Mouse (Mus musculus) mouse embryonic stem cell (cell line): ENCODE results near the gene Hs3st2.

Experiments used
- in situ Hi-C, 2 experiments: fragments of 300-500 bp; cut with MboI; formaldehyde crosslinking; loops; 1 replicate in 1 of 2; 3 replicates in 1 of 2; pipeline ENCODE4 v1.14.3; 2019 to 2020; ENCODE audit warnings: low sequenced_read_pairs in 2 of 2, low pct_unique_long_range_greater_than_20kb in 1 of 2, mixed read lengths in 1 of 2; ENCODE audit not compliant: unreplicated experiment in 1 of 2

Gene Hs3st2

DNA sequence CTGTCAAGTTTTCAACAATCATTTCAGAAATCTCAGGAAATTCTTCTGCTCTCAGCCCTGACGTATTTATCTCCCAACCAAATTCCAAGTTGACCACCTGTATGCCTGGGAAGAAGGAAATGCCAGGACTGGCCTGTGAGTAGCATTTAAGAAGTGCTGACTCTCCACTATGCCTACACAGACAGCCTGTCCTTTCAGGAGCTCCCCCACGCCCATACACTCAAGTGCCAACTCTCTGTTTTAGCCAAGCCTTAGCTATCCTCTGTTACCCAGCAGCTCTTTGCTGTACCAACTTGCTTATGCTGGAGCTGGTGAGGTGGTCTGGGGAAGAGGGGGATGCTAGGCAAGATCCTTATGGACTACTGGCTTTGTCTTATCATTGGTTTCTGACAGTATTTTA is 137.4 kb downstream of the Hs3st2 start:
- in situ Hi-C loops: no loop called here

GRCm38 (mm10) chr7:121533639-121534038 is 142.0 kb downstream of the Hs3st2 start:
- in situ Hi-C loops: no loop called here

DNA sequence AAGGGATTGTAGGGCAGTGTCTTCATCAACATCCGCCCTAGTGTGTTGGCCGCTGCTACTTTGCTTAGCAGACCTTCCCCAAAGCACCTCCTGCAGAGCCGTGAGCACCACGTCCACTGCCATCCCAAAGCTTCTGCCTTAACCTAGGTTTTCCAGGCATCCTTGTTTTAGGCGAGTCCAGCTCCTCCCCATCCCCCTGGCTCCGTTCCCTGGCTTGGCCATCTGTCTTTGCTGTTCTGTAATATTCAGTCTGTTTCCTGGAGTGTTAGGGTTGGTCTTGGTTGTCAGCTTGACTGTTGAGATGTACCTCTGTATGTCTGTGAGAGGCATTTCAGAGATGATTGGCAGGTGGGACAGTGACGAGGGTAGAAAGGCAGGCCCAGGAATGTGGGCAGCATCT is 142.7 kb downstream of the Hs3st2 start:
- in situ Hi-C loops: no loop called here

DNA sequence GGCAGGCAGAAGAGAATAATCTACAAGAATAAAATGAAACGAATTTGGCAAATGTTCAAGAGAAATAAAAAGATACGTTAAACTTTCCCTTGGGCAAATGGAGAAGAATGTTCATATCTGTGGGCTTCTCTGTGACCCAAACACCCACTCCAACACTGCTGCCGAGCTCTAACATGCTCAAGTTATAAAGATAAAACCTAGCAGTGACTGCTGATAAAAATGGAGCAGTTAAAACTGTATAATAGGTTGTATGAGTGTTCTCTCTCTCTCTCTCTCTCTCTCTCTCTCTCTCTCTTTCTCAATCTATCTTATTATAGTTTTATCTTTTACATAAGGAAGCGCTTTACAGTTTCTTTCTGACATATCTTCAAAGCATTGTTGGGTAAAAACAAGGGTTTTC is 144.3 kb downstream of the Hs3st2 start:
- in situ Hi-C loops: no loop called here

- in situ Hi-C loops: no loop called here
Observed at GRCm38 (mm10) chr7:121539405-121540275, 148.0 kb downstream of the Hs3st2 start.

DNA sequence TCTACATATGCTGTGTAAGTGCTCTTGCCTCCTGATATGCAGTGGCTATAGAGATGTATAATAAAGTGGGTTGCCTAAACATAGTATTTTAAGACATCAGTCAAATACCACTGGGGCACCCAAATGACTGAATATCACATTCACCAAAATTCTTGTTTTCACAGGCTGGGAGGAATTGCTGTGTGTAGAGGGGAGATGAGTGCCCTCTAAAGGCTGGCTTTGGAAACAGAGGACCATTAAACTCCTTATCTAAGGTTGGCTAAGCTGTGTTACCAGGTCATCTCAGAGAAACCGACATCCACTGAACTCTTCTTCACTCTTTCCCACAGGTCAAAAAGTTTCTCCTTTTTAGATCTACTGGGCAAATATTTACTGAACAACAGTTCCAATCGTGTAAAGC is 150.8 kb downstream of the Hs3st2 start:
- in situ Hi-C loops: no loop called here

DNA sequence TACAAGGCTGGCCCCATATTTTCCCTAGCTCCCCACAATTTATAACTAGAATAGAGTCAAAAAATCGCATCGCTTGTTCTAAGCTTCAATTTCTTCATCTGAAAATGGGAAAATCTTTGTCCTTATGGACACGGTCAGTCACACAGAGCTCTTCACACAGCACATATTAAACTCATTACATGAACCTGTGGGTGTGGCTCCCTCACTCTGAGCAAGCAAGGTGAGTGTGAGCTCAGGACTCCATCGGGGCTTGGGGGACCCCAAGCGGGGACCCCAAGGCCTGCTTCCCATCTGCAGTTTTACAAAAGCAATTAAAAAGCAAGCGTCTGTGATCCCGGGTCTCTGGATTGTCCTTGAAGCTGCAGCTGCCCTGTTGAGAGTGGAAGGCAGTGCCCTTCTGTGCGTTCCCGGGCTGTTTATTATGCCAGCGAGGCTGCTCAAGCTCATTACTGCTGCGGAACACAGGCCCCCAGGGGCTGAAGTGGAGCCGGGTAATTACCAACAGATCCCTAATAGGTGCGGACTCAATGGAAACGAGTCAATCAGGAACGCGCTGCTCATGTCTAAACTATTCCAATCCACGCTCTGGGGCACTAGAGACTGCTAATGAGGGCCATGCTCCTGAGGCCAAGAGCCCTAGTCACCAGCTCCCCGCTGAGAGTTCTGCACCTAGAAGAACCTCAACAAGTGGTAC is 157.8 kb downstream of the Hs3st2 start:
- in situ Hi-C loops: loop anchor here in 1 of 2 experiments (25.0 kb wide), 1 partner anchor 387 kb away; no protein-coding TSS in a partner anchor
